Mouse (Mus musculus): ENCODE data around the gene Adipor1. TPM values are rescaled to one million over a fixed set of nuclear protein-coding genes. Genes with fewer than 3 reads are reported as not detected.

Gene Adipor1
- polyA plus RNA-seq (2011; ENCODE audit: insufficient read length, low read depth, missing spikeins): 87.5 and 99.8 TPM in 2 replicates

- TF ChIP-seq CTCF (IDR thresholded peaks at IDR 0.05; ENCODE audit: borderline replicate concordance, insufficient read depth, low read length) (no peak), POLR2A (IDR thresholded peaks at IDR 0.05; ENCODE audit: low read depth, low read length) (peak; percentile 86)
- H3K4me1 ChIP-seq (ENCODE audit: control insufficient read depth, insufficient read depth, low read length): peaks cover 31% of the 10 kb centered on the region
- H3K27ac ChIP-seq (ENCODE audit: insufficient read depth, low read length): peak within 1 kb of the TSS; percentile 95
- peak within 1 kb of the TSS; percentile 91 for H3K4me3 ChIP-seq (ENCODE audit: insufficient read depth, low read length)
These were observed at the start of gene Adipor1 for GRCm38 (mm10) chr1:134415168-134415831. Gene Adipor1 (plus strand): TSS chr1:134415378.

DNA sequence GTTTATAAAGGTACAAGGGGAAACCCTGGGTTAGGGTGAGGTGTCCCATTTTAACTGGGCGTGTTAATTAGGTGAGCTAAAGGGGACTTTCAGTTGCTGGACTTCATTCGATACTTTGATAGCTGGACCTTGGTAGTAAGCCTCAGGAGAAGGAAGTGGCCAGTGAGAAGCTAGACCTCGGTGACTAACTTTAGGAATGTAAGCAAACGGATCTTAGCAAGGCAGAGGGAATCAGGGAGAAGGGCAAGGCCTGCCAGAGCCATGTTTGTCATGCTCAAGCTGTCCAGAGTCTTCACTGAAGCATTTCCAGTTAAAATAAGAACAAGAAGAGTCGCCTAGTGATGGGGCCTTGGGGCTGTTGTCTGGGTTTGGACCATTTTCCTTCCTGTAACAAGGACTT lies 49.7 kb upstream of the Adipor1 start:
- TF ChIP-seq CTCF (IDR thresholded peaks at IDR 0.05; ENCODE audit: borderline replicate concordance, insufficient read depth, low read length) (no peak), POLR2A (IDR thresholded peaks at IDR 0.05; ENCODE audit: low read depth, low read length) (no peak)
- Histone ChIP-seq H3K4me1 (ENCODE audit: control insufficient read depth, insufficient read depth, low read length) (0 out of 2 replicates have a peak, but pooled peaks cover 2% of the 10 kb centered on the region), H3K27ac (ENCODE audit: insufficient read depth, low read length) (no peak overlapping the region), H3K4me3 (ENCODE audit: insufficient read depth, low read length) (no peak overlapping the region)

DNA sequence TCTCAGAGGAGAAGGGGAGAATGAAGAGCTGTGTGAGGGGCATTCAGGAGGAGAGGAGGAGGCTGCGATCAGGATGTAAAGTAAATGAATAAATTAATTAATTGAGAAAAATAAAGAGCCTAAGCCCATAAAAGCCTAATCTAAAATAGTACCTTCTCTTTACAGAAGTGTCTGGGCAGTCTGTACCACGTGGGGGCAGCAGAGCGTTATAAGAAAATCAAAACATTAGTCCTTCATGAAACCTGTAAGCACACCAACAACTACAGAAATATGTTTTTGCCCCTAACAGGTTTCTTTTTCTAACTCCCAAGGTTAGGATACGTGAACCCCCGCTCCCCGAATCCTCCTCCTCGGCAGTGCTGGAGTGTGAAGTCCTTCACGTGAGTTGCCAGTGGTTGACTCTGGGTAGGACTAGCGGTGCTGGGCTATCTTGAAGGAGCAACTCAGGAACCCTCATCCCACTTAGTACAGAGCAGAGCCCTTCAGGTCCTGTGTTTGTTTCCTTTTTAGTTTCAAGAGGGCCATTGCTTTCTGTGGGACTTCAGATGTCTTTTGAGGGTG lies 46.3 kb upstream of the Adipor1 start:
- Histone ChIP-seq H3K4me1 (ENCODE audit: control insufficient read depth, insufficient read depth, low read length) (no peaks in the 10 kb centered on the region), H3K4me3 (ENCODE audit: insufficient read depth, low read length) (no peak overlapping the region), H3K27ac (ENCODE audit: insufficient read depth, low read length) (no peak overlapping the region)
- TF ChIP-seq POLR2A (IDR thresholded peaks at IDR 0.05; ENCODE audit: low read depth, low read length) (no peak), CTCF (IDR thresholded peaks at IDR 0.05; ENCODE audit: borderline replicate concordance, insufficient read depth, low read length) (no peak)

DNA sequence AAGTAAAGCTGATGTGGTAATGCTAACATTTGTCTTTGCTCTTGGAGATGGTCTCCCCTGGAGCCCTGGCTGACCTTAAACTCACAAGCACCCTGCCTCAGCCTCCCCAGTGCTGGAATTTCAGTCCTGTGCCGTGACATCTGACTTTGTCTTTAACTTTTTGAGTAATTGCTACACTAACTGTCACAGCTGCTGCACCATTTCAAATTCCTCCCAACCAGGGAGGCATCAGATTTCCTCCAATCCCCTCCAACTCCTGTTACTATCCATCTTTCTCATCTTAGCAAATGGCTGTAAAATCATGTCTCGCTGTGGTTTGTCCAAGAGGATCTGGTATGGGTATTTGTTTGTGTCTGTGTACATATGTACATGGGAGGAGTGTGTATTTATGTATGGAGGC lies 41.1 kb upstream of the Adipor1 start:
- no peak overlapping the region for H3K27ac ChIP-seq (ENCODE audit: insufficient read depth, low read length)
- H3K4me3 ChIP-seq (ENCODE audit: insufficient read depth, low read length): no peak overlapping the region
- H3K4me1 ChIP-seq (ENCODE audit: control insufficient read depth, insufficient read depth, low read length): no peaks in the 10 kb centered on the region
- TF ChIP-seq POLR2A (IDR thresholded peaks at IDR 0.05; ENCODE audit: low read depth, low read length) (no peak), CTCF (IDR thresholded peaks at IDR 0.05; ENCODE audit: borderline replicate concordance, insufficient read depth, low read length) (no peak)

GRCm38 (mm10) chr1:134381051-134381450 lies 34.1 kb upstream of the Adipor1 start:
- Histone ChIP-seq H3K4me3 (ENCODE audit: insufficient read depth, low read length) (no peak overlapping the region), H3K27ac (ENCODE audit: insufficient read depth, low read length) (no peak overlapping the region), H3K4me1 (ENCODE audit: control insufficient read depth, insufficient read depth, low read length) (no peaks in the 10 kb centered on the region)
- TF ChIP-seq POLR2A (IDR thresholded peaks at IDR 0.05; ENCODE audit: low read depth, low read length) (no peak), CTCF (IDR thresholded peaks at IDR 0.05; ENCODE audit: borderline replicate concordance, insufficient read depth, low read length) (no peak)

DNA sequence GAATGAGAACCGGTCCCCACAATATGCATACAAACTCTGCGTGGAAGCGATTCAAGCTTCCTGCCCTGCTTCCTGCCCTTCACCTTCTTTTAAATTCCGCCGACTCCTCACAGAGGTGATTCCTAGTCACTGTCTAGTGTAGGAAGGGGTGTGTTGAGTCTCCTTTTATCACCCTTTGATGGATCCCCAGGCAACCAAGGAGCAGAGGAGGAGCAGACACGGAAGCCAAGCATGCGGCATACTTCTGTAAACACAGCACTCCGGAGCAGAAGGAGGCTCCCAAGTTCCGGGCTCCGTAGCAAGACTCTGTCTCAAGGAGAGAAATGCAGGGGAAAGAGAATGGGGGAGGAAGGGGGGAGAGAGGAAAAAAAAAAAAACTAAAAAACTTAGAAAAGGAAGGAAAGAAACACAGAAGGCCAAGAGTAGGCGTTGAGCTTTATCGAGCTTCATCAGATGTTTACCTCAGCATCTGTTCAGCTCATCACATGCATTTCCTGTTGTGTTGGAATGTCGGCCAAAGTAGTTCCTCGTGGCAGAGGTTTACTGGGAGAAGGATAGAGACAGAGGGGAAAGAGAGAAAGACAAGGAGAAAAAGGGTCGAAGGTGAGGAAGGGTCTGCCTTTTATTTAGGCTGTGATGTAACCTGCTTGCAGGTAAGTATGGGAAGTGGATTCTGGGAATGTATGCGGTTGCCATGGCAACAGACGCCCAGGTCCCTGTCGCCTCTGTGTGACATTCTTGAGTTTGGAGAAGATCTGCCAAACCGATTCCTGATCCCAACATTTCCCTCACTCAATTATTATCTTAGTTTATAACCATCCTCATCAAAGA lies 33.2 kb upstream of the Adipor1 start:
- TF ChIP-seq CTCF (IDR thresholded peaks at IDR 0.05; ENCODE audit: borderline replicate concordance, insufficient read depth, low read length) (no peak), POLR2A (IDR thresholded peaks at IDR 0.05; ENCODE audit: low read depth, low read length) (no peak)
- no peaks in the 10 kb centered on the region for H3K4me1 ChIP-seq (ENCODE audit: control insufficient read depth, insufficient read depth, low read length)
- H3K27ac ChIP-seq (ENCODE audit: insufficient read depth, low read length): no peak overlapping the region
- H3K4me3 ChIP-seq (ENCODE audit: insufficient read depth, low read length): no peak overlapping the region

- Histone ChIP-seq H3K4me1 (ENCODE audit: control insufficient read depth, insufficient read depth, low read length) (no peaks in the 10 kb centered on the region), H3K4me3 (ENCODE audit: insufficient read depth, low read length) (no peak overlapping the region), H3K27ac (ENCODE audit: insufficient read depth, low read length) (no peak overlapping the region)
- no peak for TF ChIP-seq CTCF (IDR thresholded peaks at IDR 0.05; ENCODE audit: borderline replicate concordance, insufficient read depth, low read length)
- TF ChIP-seq POLR2A (IDR thresholded peaks at IDR 0.05; ENCODE audit: low read depth, low read length): no peak
These were observed 30.6 kb upstream of the Adipor1 start for GRCm38 (mm10) chr1:134384581-134384980.

- no peaks in the 10 kb centered on the region for H3K4me1 ChIP-seq (ENCODE audit: control insufficient read depth, insufficient read depth, low read length)
- no peak overlapping the region for H3K4me3 ChIP-seq (ENCODE audit: insufficient read depth, low read length)
- H3K27ac ChIP-seq (ENCODE audit: insufficient read depth, low read length): no peak overlapping the region
- TF ChIP-seq POLR2A (IDR thresholded peaks at IDR 0.05; ENCODE audit: low read depth, low read length): no peak
- no peak for TF ChIP-seq CTCF (IDR thresholded peaks at IDR 0.05; ENCODE audit: borderline replicate concordance, insufficient read depth, low read length)
These were observed 30.0 kb upstream of the Adipor1 start for GRCm38 (mm10) chr1:134385176-134385575.

- no peak for TF ChIP-seq POLR2A (IDR thresholded peaks at IDR 0.05; ENCODE audit: low read depth, low read length)
- Histone ChIP-seq H3K4me3 (ENCODE audit: insufficient read depth, low read length) (no peak within 1 kb of the TSS), H3K4me1 (ENCODE audit: control insufficient read depth, insufficient read depth, low read length) (no peaks in the 10 kb centered on the region), H3K27ac (ENCODE audit: insufficient read depth, low read length) (no peak within 1 kb of the TSS)
These were observed 29.5 kb upstream of the Adipor1 start, which contains the start of gene 4933406M09Rik for GRCm38 (mm10) chr1:134385666-134386065. Gene 4933406M09Rik (plus strand): TSS chr1:134385940.

DNA sequence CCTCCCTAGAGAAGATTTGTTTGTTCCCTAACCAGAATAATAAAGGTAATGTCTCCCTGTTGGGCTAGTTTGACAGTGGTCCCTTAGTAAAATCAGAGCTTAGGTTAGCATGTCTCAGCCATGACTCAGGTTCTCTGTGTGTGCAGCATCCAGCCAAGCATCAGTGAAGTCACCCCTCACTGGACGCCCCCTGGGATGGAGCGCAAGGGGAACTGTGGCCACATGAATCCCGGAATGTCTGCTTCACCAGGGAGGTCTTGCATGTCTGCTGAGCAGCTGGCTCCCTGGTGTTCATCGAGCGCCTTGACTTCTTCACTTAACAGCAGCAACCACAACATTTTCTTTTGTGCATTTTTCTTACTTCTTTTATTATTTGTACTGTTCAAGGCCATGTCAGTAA lies 21.4 kb upstream of the Adipor1 start:
- Histone ChIP-seq H3K27ac (ENCODE audit: insufficient read depth, low read length) (no peak overlapping the region), H3K4me1 (ENCODE audit: control insufficient read depth, insufficient read depth, low read length) (no peaks in the 10 kb centered on the region), H3K4me3 (ENCODE audit: insufficient read depth, low read length) (no peak overlapping the region)
- TF ChIP-seq POLR2A (IDR thresholded peaks at IDR 0.05; ENCODE audit: low read depth, low read length) (no peak), CTCF (IDR thresholded peaks at IDR 0.05; ENCODE audit: borderline replicate concordance, insufficient read depth, low read length) (no peak)
